Mouse (Mus musculus) embryonic fibroblast, embryonic 13.5 days (primary cell): Measurements from ENCODE around the gene Prmt8. TPM values are rescaled to one million over a fixed set of nuclear protein-coding genes. Genes with fewer than 3 reads are reported as not detected.

Experiments used
- H3K27ac ChIP-seq: 2 replicates; pipeline ENCODE4 v1.5.1; 2012; ENCODE audit warnings: low read length, control low read depth, inconsistent platforms; ENCODE audit not compliant: insufficient read depth
- H3K4me1 ChIP-seq: 2 replicates; pipeline ENCODE4 v1.6.1; 2011; ENCODE audit warnings: low read length; ENCODE audit not compliant: control insufficient read depth, insufficient read depth
- H3K4me3 ChIP-seq: 2 replicates; pipeline ENCODE4 v1.5.1; 2011; ENCODE audit warnings: mild to moderate bottlenecking, control low read depth, low read length; ENCODE audit not compliant: insufficient read depth
- CTCF ChIP-seq: IDR thresholded peaks from 2 replicates; pipeline ENCODE4 v1.5.1; 2011; ENCODE audit warnings: mild to moderate bottlenecking, control low read depth, low read length, moderate library complexity, borderline replicate concordance; ENCODE audit not compliant: insufficient read depth
- POLR2A ChIP-seq: IDR thresholded peaks from 2 replicates; pipeline ENCODE4 v1.6.1; 2011; ENCODE audit warnings: low read depth, mild to moderate bottlenecking, control low read depth, low read length, moderate library complexity
- polyA plus RNA-seq: library from polyadenylated mRNA; stranded (reverse); fragments of >200 nt; gene quantifications from 2 replicates; pipeline ENCODE4 v1.2.4, GENCODE M21; 2011; ENCODE audit warnings: low read depth; ENCODE audit not compliant: missing spikeins, insufficient read length

Prmt8 gene
- polyA plus RNA-seq, 1 experiment: not detected

GRCm38 (mm10) chr6:127740711-127741110 is 28.6 kb downstream of the Prmt8 start:
- no peak overlapping the region for H3K4me3 ChIP-seq
- TF ChIP-seq POLR2A (no peak), CTCF (no peak)
- no peaks in the 10 kb centered on the region for H3K4me1 ChIP-seq
- H3K27ac ChIP-seq: no peak overlapping the region

- H3K27ac ChIP-seq: no peak overlapping the region
- TF ChIP-seq POLR2A (no peak), CTCF (no peak)
- no peaks in the 10 kb centered on the region for H3K4me1 ChIP-seq
- H3K4me3 ChIP-seq: no peak overlapping the region
Measured at GRCm38 (mm10) chr6:127739921-127740320, 29.4 kb downstream of the Prmt8 start.

GRCm38 (mm10) chr6:127735130-127735981 is 33.9 kb downstream of the Prmt8 start:
- H3K4me3 ChIP-seq: no peak overlapping the region
- H3K4me1 ChIP-seq: no peaks in the 10 kb centered on the region
- H3K27ac ChIP-seq: no peak overlapping the region
- TF ChIP-seq CTCF (no peak), POLR2A (no peak)

- Histone ChIP-seq H3K27ac (no peak overlapping the region), H3K4me1 (no peaks in the 10 kb centered on the region), H3K4me3 (no peak overlapping the region)
- no peak for TF ChIP-seq CTCF
- no peak for TF ChIP-seq POLR2A
Measured at GRCm38 (mm10) chr6:127723126-127723525, 46.1 kb downstream of the Prmt8 start.

GRCm38 (mm10) chr6:127719875-127720274 is 49.4 kb downstream of the Prmt8 start:
- TF ChIP-seq CTCF (no peak), POLR2A (no peak)
- no peak overlapping the region for H3K4me3 ChIP-seq
- no peak overlapping the region for H3K27ac ChIP-seq
- no peaks in the 10 kb centered on the region; the same call in 1 of the 2 replicates for H3K4me1 ChIP-seq

- Histone ChIP-seq H3K4me3 (no peak overlapping the region), H3K27ac (no peak overlapping the region), H3K4me1 (peaks cover 6% of the 10 kb centered on the region)
- TF ChIP-seq POLR2A (no peak), CTCF (no peak)
Measured at GRCm38 (mm10) chr6:127717239-127718137, 51.8 kb downstream of the Prmt8 start.

- H3K27ac ChIP-seq: no peak overlapping the region
- TF ChIP-seq CTCF: no peak
- TF ChIP-seq POLR2A: no peak
- H3K4me3 ChIP-seq: no peak overlapping the region
- peaks cover 6% of the 10 kb centered on the region for H3K4me1 ChIP-seq
Measured at GRCm38 (mm10) chr6:127715428-127715827, 53.8 kb downstream of the Prmt8 start.

- peaks cover 6% of the 10 kb centered on the region for H3K4me1 ChIP-seq
- no peak for TF ChIP-seq CTCF
- TF ChIP-seq POLR2A: no peak
Measured at GRCm38 (mm10) chr6:127714906-127715305, 54.4 kb downstream of the Prmt8 start.

GRCm38 (mm10) chr6:127708218-127708628 is 61.0 kb downstream of the Prmt8 start:
- no peaks in the 10 kb centered on the region for H3K4me1 ChIP-seq
- H3K27ac ChIP-seq: no peak overlapping the region
- TF ChIP-seq CTCF (no peak), POLR2A (no peak)
- H3K4me3 ChIP-seq: no peak overlapping the region

More at GRCm38 (mm10) chr6:127714906-127715305, 54.4 kb downstream of the Prmt8 start:
- Histone ChIP-seq H3K27ac (no peak overlapping the region), H3K4me3 (no peak overlapping the region)
